Mouse (Mus musculus) forebrain, embryonic 12.5 days (tissue): ENCODE measurements around the gene Unc13c. TPM values are rescaled to one million over a fixed set of nuclear protein-coding genes. Genes with fewer than 3 reads are reported as not detected.

Experiments
- ATAC-seq: fragments of 200-750 bp; cut with Nextera tagmentation; 2 replicates; pipeline ENCODE4 v1.8.0; 2017; ENCODE audit warnings: moderate TSS enrichment; ENCODE audit not compliant: low FRiP score
- H3K27ac ChIP-seq: fragments of 300-500 bp; sonication (generic); 2 replicates; pipeline ENCODE4 v1.5.1; 2016; ENCODE audit warnings: mild to moderate bottlenecking
- H3K27me3 ChIP-seq: fragments of 300-500 bp; sonication (generic); 2 replicates; pipeline ENCODE4 v1.6.1; 2016; ENCODE audit warnings: mild to moderate bottlenecking
- H3K36me3 ChIP-seq: fragments of 300-500 bp; sonication (generic); replicated peaks from 2 replicates; pipeline ENCODE4 v1.6.1; 2016; ENCODE audit warnings: mild to moderate bottlenecking
- H3K4me1 ChIP-seq: fragments of 300-500 bp; sonication (generic); 2 replicates; pipeline ENCODE4 v1.6.1; 2016
- H3K4me2 ChIP-seq: fragments of 300-500 bp; sonication (generic); 2 replicates; pipeline ENCODE4 v1.6.1; 2016; ENCODE audit warnings: mild to moderate bottlenecking, moderate library complexity
- H3K4me3 ChIP-seq: fragments of 300-500 bp; sonication (generic); replicated peaks from 2 replicates; pipeline ENCODE4 v1.5.1; 2016; ENCODE audit warnings: mild to moderate bottlenecking
- H3K9ac ChIP-seq: fragments of 300-500 bp; sonication (generic); 2 replicates; pipeline ENCODE4 v1.6.1; 2016; ENCODE audit warnings: mild to moderate bottlenecking
- H3K9me3 ChIP-seq: fragments of 300-500 bp; sonication (generic); 2 replicates; pipeline ENCODE4 v1.6.1; 2016
- WGBS: fragments of 180-500 bp; shearing (Covaris S2); methylation state at CpG from one replicate; pipeline ENCODE4 v1.1.7; 2016; 5-methylcytosine and 5-hydroxymethylcytosine counted together
- polyA plus RNA-seq: library from polyadenylated mRNA; unstranded; fragments of >200 nt; fragmentation: Nextera tagmentation; extraction: Ambion mirVana; gene quantifications from 2 replicates; pipeline ENCODE4 v1.2.1, GENCODE M21; 2016

Unc13c gene
- polyA plus RNA-seq, 1 experiment from 2014 or later = 0.46 TPM

GRCm38 (mm10) chr9:73859469-73859868 is 109.3 kb downstream of the Unc13c start:
- no peak overlapping the region for H3K27ac ChIP-seq
- ATAC-seq = no peak
- no peaks in the 10 kb centered on the region for H3K27me3 ChIP-seq
- no peak overlapping the region for H3K9ac ChIP-seq
- no peak overlapping the region for H3K4me2 ChIP-seq
- 89% methylated on average over 3 of the region's 3 CpGs for WGBS
- no peaks in the 10 kb centered on the region for H3K9me3 ChIP-seq
- no peaks in the 10 kb centered on the region for H3K36me3 ChIP-seq
- no peaks in the 10 kb centered on the region for H3K4me1 ChIP-seq
- no peak overlapping the region for H3K4me3 ChIP-seq

- ATAC-seq = no peak
- H3K27me3 ChIP-seq = no peaks in the 10 kb centered on the region
- H3K9me3 ChIP-seq = no peaks in the 10 kb centered on the region
- 79% methylated on average over 3 of the region's 3 CpGs for WGBS
- H3K4me3 ChIP-seq = no peak overlapping the region
- H3K4me2 ChIP-seq = no peak overlapping the region
- H3K9ac ChIP-seq = no peak overlapping the region
- no peak overlapping the region for H3K27ac ChIP-seq
- H3K4me1 ChIP-seq = no peaks in the 10 kb centered on the region
- H3K36me3 ChIP-seq = no peaks in the 10 kb centered on the region
Measured at GRCm38 (mm10) chr9:73854281-73854680, 114.5 kb downstream of the Unc13c start.

- H3K4me1 ChIP-seq = no peaks in the 10 kb centered on the region
- 85% methylated on average over 4 of the region's 4 CpGs for WGBS
- no peak overlapping the region for H3K27ac ChIP-seq
- H3K36me3 ChIP-seq = no peaks in the 10 kb centered on the region
- H3K9me3 ChIP-seq = no peaks in the 10 kb centered on the region
- no peak for ATAC-seq
- H3K4me2 ChIP-seq = no peak overlapping the region
- no peaks in the 10 kb centered on the region for H3K27me3 ChIP-seq
- no peak overlapping the region for H3K9ac ChIP-seq
- no peak overlapping the region for H3K4me3 ChIP-seq
Measured at GRCm38 (mm10) chr9:73806681-73807080, 162.1 kb downstream of the Unc13c start.

- H3K36me3 ChIP-seq = no peaks in the 10 kb centered on the region
- H3K4me3 ChIP-seq = no peak overlapping the region
- no peaks in the 10 kb centered on the region for H3K9me3 ChIP-seq
- no peak for ATAC-seq
- H3K4me2 ChIP-seq = no peak overlapping the region
- 66% methylated on average over 4 of the region's 4 CpGs for WGBS
- H3K9ac ChIP-seq = no peak overlapping the region
- no peaks in the 10 kb centered on the region for H3K4me1 ChIP-seq
- no peak overlapping the region for H3K27ac ChIP-seq
- no peaks in the 10 kb centered on the region for H3K27me3 ChIP-seq
Measured at GRCm38 (mm10) chr9:73774616-73775015, 194.2 kb downstream of the Unc13c start.

- H3K4me3 ChIP-seq = no peak overlapping the region
- no peak for ATAC-seq
- 79% methylated on average over 2 of the region's 2 CpGs for WGBS
- no peak overlapping the region for H3K9ac ChIP-seq
- H3K4me1 ChIP-seq = no peaks in the 10 kb centered on the region
- no peak overlapping the region for H3K27ac ChIP-seq
- H3K27me3 ChIP-seq = no peaks in the 10 kb centered on the region
- no peak overlapping the region for H3K4me2 ChIP-seq
- H3K9me3 ChIP-seq = no peaks in the 10 kb centered on the region
- no peaks in the 10 kb centered on the region for H3K36me3 ChIP-seq
Measured at GRCm38 (mm10) chr9:73755185-73755584, 213.6 kb downstream of the Unc13c start.

GRCm38 (mm10) chr9:73753480-73753879 is 215.3 kb downstream of the Unc13c start:
- H3K27ac ChIP-seq = no peak overlapping the region
- no peaks in the 10 kb centered on the region for H3K27me3 ChIP-seq
- no peak overlapping the region for H3K9ac ChIP-seq
- no peak overlapping the region for H3K4me2 ChIP-seq
- ATAC-seq = no peak
- H3K36me3 ChIP-seq = no peaks in the 10 kb centered on the region
- H3K9me3 ChIP-seq = no peaks in the 10 kb centered on the region
- no peaks in the 10 kb centered on the region for H3K4me1 ChIP-seq
- WGBS = 78% methylated on average over 3 of the region's 3 CpGs
- no peak overlapping the region for H3K4me3 ChIP-seq

- no peaks in the 10 kb centered on the region for H3K4me1 ChIP-seq
- H3K4me2 ChIP-seq = no peak overlapping the region
- no peaks in the 10 kb centered on the region for H3K9me3 ChIP-seq
- WGBS = 91% methylated on average over 1 of the region's 1 CpGs
- no peak overlapping the region for H3K9ac ChIP-seq
- ATAC-seq = no peak
- no peaks in the 10 kb centered on the region for H3K27me3 ChIP-seq
- H3K4me3 ChIP-seq = no peak overlapping the region
- no peak overlapping the region for H3K27ac ChIP-seq
- H3K36me3 ChIP-seq = no peaks in the 10 kb centered on the region
Measured at GRCm38 (mm10) chr9:73751344-73751743, 217.4 kb downstream of the Unc13c start.

GRCm38 (mm10) chr9:73734446-73734845 is 234.3 kb downstream of the Unc13c start:
- no peak overlapping the region for H3K27ac ChIP-seq
- H3K9ac ChIP-seq = no peak overlapping the region
- no peak overlapping the region for H3K4me3 ChIP-seq
- no peak overlapping the region for H3K4me2 ChIP-seq
- H3K27me3 ChIP-seq = no peaks in the 10 kb centered on the region
- no peak for ATAC-seq
- H3K4me1 ChIP-seq = no peaks in the 10 kb centered on the region
- 78% methylated on average over 7 of the region's 7 CpGs for WGBS
- H3K9me3 ChIP-seq = no peaks in the 10 kb centered on the region
- no peaks in the 10 kb centered on the region for H3K36me3 ChIP-seq

GRCm38 (mm10) chr9:73725717-73726662 is 242.8 kb downstream of the Unc13c start:
- Histone ChIP-seq H3K36me3 (no peaks in the 10 kb centered on the region), H3K9me3 (no peaks in the 10 kb centered on the region), H3K4me1 (no peaks in the 10 kb centered on the region), H3K27me3 (no peaks in the 10 kb centered on the region), H3K4me2 (no peak overlapping the region), H3K9ac (no peak overlapping the region), H3K27ac (no peak overlapping the region), H3K4me3 (no peak overlapping the region)
- WGBS = 73% methylated on average over 6 of the region's 6 CpGs
- no peak for ATAC-seq

- Histone ChIP-seq H3K4me2 (no peak overlapping the region), H3K9ac (no peak overlapping the region), H3K4me1 (no peaks in the 10 kb centered on the region), H3K27ac (no peak overlapping the region), H3K36me3 (no peaks in the 10 kb centered on the region), H3K27me3 (no peaks in the 10 kb centered on the region), H3K9me3 (no peaks in the 10 kb centered on the region), H3K4me3 (no peak overlapping the region)
- 93% methylated on average over 4 of the region's 4 CpGs for WGBS
- no peak for ATAC-seq
Measured at GRCm38 (mm10) chr9:73724776-73725175, 244.0 kb downstream of the Unc13c start.

- Histone ChIP-seq H3K4me2 (no peak overlapping the region), H3K9ac (no peak overlapping the region), H3K36me3 (no peaks in the 10 kb centered on the region), H3K9me3 (no peaks in the 10 kb centered on the region), H3K4me1 (no peaks in the 10 kb centered on the region), H3K27me3 (no peaks in the 10 kb centered on the region), H3K4me3 (no peak overlapping the region), H3K27ac (no peak overlapping the region)
- WGBS = 38% methylated on average over 4 of the region's 4 CpGs
- no peak for ATAC-seq
Measured at GRCm38 (mm10) chr9:73713508-73713907, 255.3 kb downstream of the Unc13c start.

GRCm38 (mm10) chr9:73697103-73697502 is 271.7 kb downstream of the Unc13c start:
- no peak for ATAC-seq
- Histone ChIP-seq H3K4me2 (no peak overlapping the region), H3K36me3 (no peaks in the 10 kb centered on the region), H3K9me3 (no peaks in the 10 kb centered on the region), H3K4me1 (no peaks in the 10 kb centered on the region), H3K9ac (no peak overlapping the region), H3K4me3 (no peak overlapping the region), H3K27me3 (no peaks in the 10 kb centered on the region), H3K27ac (no peak overlapping the region)
- WGBS = 55% methylated on average over 2 of the region's 2 CpGs

- no peaks in the 10 kb centered on the region for H3K36me3 ChIP-seq
- H3K27me3 ChIP-seq = no peaks in the 10 kb centered on the region
- no peak overlapping the region for H3K27ac ChIP-seq
- H3K4me2 ChIP-seq = no peak overlapping the region
- peaks cover 11% of the 10 kb centered on the region for H3K4me1 ChIP-seq
- WGBS = 86% methylated on average over 2 of the region's 2 CpGs
- no peak overlapping the region for H3K4me3 ChIP-seq
- H3K9me3 ChIP-seq = no peaks in the 10 kb centered on the region
- ATAC-seq = no peak
- H3K9ac ChIP-seq = no peak overlapping the region
Measured at GRCm38 (mm10) chr9:73681580-73681979, 287.2 kb downstream of the Unc13c start.
